Mouse (Mus musculus) cerebellum, adult 18-20 months (tissue): ENCODE measurements at regions not wholly inside any gene's neighbourhood (a gene's known extent, or its start where the extent isn't known, plus 50 kb on each side); places are given as distances from the start of the nearest gene placed in this dataset.
"Not testable (repeated sequence)": the region's sequence is repeated elsewhere in the genome, so short reads cannot be mapped to it uniquely, and the experiment has no call there.

ENCODE experiments used
- DNase-seq, 2 experiments: peaks; one replicate each; pipeline ENCODE4 v3.0.0; 2021

DNA sequence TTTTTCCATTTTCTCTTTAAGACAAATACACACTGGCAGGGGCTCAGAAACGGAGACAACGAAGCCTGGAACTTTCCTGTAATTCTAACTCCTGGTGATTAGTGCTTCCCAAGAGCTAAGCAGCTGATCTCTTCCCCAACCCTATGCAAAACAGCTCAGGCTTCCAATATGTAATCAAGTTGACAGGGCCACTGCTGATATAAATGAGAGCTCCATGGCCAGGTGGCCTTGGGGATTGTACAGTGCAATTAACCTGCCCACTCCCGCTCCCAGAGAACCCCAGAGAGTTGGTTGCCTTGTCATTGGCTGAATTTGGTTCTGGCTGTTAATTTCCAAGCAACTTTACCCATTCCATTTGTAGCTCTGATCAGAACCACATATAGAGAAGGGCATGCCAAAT is 67.8 kb downstream of the 4933415F23Rik start:
- DNase-seq = no peak

DNA sequence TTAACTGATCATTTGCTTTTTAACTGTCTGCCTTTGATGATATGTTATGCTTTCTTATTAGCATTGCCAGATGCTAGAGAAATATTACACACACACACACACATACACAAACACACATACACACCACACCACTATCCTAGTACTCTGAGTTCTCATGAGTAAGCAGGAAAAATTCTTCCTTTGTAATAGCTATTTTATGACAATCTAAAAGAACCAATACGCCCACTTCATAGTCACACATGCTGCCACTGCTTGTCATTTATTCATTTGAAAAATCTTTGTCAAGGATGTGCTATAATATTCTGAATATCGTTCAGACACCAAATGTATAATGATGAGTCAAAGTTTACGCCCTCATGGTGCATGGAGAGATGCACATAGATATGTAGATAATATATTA is 78.5 kb downstream of the 4933415F23Rik start:
- no peak for DNase-seq

DNA sequence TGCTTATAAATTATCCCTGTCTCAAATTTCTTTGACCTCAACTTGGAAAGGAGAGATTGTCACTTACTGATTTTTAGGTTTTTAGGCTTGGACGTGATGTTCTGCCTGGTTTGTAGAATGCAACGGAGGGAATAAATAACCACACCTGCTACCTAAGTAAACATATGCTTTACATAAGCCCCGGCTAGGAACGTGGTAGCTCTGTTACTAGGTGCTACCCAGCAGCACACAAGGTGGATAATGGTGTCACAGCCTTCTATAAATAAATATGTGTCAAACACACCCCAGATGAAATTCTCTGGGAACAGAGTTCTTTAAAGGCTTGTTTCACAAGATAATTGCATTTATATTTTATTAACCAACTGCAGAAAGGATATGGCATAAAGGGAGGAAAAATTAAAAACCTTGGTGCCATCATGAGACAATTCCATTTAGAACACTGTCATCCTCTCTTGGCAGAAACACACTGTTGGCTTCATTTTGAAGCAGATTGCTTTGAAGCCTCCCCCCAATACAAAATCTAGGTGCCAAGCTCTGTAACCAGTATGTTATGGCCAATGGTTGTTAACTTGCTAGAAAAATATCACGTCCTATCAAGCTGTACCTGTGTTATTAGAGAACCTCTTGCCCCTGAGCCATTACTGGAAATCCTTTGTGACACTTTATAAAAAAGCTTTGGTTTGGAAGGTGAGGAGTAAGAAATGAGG is 94.1 kb downstream of the 4933415F23Rik start:
- peak; percentile 71 to 75 for DNase-seq

DNA sequence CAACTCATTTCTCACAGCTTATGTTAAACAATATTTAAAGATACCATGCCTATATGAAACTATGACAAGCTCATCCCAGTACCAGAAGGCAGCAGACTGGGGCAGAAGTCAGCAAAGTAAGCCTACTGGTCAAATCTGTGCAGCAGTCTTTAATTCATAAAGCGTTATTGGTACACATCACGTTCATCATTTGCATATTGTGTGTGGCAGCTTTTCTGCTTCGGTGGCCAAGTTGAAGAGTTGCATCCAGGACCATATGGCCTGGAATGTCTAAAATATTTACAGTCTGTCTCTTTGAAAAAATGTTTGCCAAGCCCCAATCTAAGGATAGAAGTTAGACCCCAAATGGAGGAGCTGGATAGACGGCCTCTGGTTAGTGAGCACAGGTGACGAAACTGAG is 97.2 kb downstream of the 4933415F23Rik start:
- peak in 1 of 2 experiments; percentile 35 for DNase-seq

DNA sequence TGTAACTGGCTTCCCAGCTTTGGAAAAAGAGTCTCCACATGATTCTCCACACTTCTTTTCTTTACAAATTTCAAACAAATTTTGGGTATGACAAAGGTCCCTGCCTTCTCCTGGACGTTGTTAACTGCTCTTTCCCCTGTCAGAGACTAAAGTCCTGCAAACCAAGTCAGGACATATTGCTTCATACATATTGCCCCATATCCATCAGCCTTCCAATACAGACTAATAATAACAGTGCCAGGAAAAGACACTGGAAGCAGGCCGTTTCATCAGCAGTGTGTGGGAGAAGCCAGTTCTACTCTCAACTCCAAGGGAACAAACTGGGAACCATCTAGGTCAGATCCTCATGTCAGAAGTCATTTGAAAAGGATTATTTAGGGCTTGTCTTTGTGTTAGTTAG is 105.4 kb downstream of the 4933415F23Rik start:
- DNase-seq = no peak

DNA sequence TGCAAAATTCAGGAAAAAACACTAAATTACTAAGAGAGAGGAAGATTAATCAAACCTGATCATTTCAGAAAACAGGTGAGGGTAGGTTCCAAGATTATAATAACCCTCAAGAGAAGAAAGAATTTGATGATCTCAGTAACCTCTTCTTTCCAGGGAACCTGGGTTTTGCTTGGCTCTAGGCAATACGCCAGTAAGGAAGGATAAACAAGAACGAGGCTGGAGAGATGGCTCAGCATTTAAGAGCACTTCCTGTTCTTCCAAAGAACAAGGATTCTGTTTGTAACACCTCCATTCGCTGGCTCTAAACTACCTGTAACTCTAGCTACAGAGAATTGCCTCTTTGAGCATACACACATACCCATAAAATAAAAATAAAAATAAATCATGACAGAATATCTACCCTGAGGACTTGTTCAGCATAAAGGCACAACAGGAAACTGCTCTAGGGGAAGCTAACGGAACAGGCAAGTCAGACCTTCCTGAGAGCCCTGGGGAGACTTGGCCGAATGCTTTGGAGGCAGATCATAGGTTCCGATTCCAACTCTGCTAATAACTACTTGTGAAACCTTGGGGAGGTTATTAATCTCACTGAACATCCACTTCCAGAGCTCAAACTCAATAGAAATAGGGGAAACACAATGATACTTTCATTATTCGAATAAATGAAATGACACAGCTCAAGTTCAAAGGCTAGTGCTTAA is 112.4 kb downstream of the 4933415F23Rik start:
- DNase-seq = peak; percentile 52 to 65

DNA sequence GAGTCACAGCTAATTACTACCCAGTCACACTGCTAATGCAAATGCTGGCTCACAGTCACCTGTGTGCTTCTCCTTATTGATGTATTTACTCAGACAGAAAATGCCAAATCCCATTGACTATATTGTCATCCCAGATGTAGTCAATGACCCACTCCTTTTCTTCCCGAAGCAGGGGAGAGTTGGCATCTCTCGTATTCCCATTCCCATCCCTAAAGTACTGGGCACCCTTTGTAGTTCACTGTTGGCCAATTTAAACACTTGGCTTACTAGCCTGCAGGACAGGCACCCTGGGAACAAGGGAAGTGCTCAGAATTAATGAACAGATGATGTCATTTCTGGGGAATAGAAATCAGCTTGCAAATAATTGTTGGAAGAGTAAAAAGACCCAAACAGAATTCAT is 114.5 kb downstream of the 4933415F23Rik start:
- peak; percentile 60 for DNase-seq

DNA sequence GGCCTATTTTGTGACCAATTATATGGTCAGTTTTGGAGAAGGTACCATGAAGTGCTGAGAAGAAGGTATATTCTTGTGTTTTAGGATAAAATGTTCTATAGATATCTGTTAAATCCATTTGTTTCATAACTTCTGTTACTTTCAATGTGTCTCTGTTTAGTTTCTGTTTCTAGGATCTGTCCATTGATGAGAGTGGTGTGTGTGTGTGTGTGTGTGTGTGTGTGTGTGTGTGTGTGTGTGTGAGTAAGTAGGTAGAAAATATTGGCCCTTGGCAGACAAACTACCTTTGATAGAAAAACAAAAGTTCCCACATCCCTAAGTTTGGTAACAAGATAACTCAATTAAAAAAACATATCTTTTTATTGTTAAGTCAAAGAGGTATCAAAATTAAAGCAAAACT is 117.8 kb downstream of the 4933415F23Rik start:
- not testable (repeated sequence) for DNase-seq

DNA sequence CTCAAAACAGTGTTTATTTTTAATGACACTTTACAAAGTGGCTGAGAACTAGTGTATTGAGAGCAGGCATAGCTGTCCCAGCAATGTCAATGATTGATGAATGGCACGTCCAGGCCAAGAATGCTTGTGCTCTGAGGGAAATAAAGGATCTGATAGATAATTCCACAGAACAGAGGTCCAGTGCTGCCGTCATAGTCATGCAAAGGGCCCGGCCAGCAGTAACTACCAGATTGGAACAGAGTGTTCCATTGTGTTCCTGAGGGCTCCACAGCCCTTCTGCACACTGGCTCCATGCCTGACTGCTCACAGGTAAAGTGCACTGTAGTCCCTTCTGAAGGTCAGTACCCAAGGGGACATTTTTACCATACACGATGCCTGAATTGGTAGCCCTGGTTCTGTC is 127.1 kb downstream of the 4933415F23Rik start:
- no peak for DNase-seq

DNA sequence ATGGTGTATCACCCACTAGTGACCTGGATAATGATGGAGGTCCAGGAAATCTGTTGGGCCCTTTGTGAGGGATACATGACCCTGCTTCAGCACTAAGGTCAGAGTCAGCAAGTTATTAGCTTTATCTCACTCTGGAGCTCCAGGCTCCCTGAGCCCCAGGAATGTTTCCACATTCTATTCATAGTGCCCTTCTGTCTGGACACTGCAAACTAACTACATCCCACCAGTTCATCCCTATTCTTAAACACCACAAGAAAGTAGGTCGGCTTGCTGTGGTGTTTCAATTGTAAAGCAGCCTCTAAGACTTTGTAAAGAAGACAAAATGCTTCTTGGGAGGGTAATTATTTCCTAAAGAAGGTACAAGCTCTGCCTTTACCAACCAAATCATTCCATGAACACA is 138.2 kb upstream of the Rims1 start:
- DNase-seq = no peak

DNA sequence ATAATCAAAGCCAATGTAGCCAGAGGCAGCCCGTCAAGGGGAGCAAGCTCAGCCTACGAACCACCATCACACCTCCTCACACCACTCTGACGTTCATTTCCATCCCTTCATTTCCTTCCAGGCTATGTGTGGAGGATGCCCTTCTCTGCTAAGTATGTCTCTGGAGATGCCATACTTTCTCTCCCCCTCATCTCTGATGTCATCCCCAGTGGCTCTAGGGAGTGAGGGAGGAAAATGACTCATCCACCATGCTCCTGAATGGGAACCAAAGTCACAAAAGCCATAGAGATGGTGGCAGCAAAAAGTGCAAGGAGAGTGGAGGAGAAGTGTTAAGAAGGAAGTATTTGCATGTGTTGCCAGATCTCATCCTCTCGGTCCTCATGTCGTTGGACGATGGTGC is 134.0 kb upstream of the Rims1 start:
- DNase-seq = no peak

DNA sequence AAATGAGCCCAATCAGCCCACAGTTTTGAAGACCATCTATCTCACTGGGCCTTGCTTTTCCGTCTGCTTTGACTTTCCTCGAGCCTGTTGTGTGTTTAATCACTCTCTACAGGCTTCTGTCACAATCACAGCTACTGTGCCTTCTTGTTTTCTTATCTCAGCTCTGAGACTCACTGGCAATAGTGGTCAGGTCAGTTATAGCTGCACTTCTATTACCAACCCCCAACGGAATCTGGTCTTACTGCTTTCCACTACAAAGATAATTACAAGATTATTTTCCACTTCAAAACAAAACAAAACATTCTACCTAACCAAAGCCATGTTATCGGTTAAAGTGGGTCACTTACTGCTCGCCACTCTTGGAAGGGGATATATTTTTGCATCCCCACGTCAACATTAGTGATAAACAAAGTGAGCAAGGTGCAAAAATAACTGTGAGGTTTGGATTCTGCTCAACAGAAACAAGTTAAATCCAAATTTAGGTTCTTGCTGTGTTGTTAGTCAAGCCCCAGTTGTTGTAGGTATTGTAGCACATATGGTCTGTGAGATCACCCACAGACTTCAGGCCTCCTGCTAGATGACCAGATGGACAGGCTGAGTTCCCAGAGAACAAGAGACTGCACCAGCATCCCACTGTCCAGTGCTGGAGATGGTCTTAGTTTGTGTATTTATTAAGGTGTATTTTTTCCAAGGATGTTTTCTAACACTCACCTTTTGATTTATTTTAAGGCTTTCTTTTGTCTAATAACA is 125.5 kb upstream of the Rims1 start:
- DNase-seq = peak; percentile 80 to 90

DNA sequence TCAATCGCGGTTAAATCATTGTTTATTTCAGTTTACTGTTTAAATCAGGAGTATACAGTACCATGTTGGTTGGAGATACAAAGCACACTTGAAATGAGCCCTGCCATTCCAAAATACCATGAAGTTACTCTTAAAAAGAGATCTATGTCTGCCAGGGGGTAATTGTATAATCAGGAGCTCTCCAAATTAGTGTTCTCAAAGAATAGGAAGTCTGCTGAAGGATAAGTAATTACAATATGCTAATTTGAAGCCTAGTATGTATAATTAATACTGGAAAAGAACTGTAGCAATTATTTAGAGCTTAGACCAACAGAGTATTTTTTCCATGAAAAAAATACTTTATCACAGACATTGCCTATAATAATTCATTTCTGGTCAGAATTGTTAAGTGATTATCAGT is 97.2 kb upstream of the Rims1 start:
- DNase-seq = no peak

DNA sequence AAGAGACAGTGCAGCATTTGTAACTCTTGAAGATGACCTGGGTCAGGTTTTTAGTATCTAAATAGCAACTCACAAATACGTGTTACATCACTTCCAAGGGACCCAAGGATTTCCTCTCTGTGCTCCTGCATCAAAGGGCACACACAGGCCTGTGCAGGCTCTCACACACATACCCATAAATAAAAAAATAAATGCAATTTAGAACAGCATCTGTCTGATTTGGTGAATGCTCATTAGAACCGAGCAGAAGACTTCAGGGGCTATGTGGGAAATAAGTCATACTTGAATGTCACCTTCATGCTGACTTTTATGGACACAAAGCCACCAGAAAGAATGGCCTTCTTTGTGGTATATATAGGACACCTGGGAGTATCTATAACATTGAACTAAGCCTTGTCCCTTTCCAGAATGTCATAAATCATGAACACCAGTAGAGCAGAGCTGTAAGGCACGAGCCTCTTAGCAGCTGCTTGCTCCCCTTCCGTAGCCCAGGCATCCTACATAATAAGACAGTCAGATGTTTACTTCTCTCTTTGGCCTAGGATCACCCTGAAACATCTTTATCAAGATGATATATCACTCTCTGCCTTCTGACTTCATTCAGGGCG is 95.3 kb upstream of the Rims1 start:
- DNase-seq = no peak

DNA sequence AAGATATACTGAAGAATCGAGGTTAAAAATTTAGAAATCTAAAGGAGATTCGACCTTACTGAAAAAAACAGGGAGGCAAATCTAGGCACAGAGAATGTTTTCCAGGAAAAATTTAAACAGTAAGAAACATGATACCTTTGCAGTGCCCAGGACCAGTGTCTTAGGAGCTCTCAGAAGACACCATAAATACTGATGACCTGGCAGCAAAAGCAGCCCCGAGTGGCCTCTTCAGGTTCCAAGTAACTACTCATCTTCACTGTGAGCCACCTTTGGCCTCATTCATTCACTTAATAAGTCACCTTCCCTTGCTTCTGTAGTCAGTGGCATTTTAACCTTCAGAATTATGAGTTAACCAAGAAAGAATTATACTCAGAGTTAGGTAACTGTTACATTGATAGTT is 89.3 kb upstream of the Rims1 start:
- DNase-seq = no peak

DNA sequence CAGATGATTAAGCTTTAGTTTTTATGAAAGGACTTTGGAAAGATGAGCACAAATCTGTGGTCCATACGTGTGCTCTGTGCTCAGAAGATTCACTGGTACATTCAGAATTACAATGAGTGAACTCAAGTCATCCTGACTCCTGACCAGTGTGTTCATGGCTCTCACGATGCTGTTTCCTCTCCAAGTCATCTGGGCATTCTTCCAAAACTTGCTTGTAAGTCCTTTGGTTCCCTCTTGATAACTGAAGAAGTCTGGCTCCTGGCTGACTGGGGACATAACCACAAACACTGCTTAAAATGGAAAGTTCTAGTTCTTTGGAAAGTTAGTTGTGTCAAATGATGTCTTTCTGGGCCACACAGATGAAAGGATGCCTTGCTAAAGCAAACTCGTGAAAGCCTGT is 57.2 kb upstream of the Rims1 start:
- DNase-seq = no peak
